Mouse (Mus musculus): Measurements from ENCODE around the gene Ppp1r14b.

The Ppp1r14b gene

GRCm38 (mm10) chr19:6995255-6995991 is 20.7 kb downstream of the Ppp1r14b start:
- peak; percentile 78 to 80 for DNase-seq

- peak; percentile 92 to 93 for DNase-seq
Measured at GRCm38 (mm10) chr19:6996006-6996405, 21.2 kb downstream of the Ppp1r14b start, which contains the start of the genes Nudt22 and Trpt1. TSS of gene Nudt22 (minus strand) at chr19:6996117. TSS of gene Trpt1 (plus strand) at chr19:6996131.

GRCm38 (mm10) chr19:6997721-6998290 is 23.0 kb downstream of the Ppp1r14b start:
- DNase-seq, result no peak

- DNase-seq, result no peak
Measured at GRCm38 (mm10) chr19:6999360-7000063, 24.7 kb downstream of the Ppp1r14b start.

- DNase-seq, result no peak
Measured at GRCm38 (mm10) chr19:7006892-7007593, 32.3 kb downstream of the Ppp1r14b start.

GRCm38 (mm10) chr19:7012426-7012825 is 37.7 kb downstream of the Ppp1r14b start:
- no peak for DNase-seq

- DNase-seq, result no peak
Measured at GRCm38 (mm10) chr19:7013984-7014383, 39.2 kb downstream of the Ppp1r14b start.

GRCm38 (mm10) chr19:7014481-7015135 is 39.8 kb downstream of the Ppp1r14b start:
- peak; percentile 83 for DNase-seq

GRCm38 (mm10) chr19:7017541-7018457 is 43.0 kb downstream of the Ppp1r14b start:
- no peak for DNase-seq

- no peak for DNase-seq
Measured at GRCm38 (mm10) chr19:7018546-7018945, 43.8 kb downstream of the Ppp1r14b start.

- DNase-seq, result no peak
Measured at GRCm38 (mm10) chr19:7019191-7019590, 44.4 kb downstream of the Ppp1r14b start, which contains the start of gene Fermt3. TSS of gene Fermt3 (minus strand) at chr19:7019469.

- DNase-seq, result peak; percentile 80 to 83
Measured at GRCm38 (mm10) chr19:7020224-7020641, 45.5 kb downstream of the Ppp1r14b start.
